Mouse (Mus musculus) ES-Bruce4 (cell line): ENCODE measurements around the gene Cacna1e. TPM values are rescaled to one million over a fixed set of nuclear protein-coding genes. Genes with fewer than 3 reads are reported as not detected.

Experiments used
- H3K27ac ChIP-seq: 2 replicates; pipeline ENCODE4 v1.5.1; 2012; ENCODE audit warnings: low read length, inconsistent platforms; ENCODE audit not compliant: insufficient read depth
- H3K27me3 ChIP-seq: 2 replicates; pipeline ENCODE4 v1.6.1; 2012; ENCODE audit warnings: mild to moderate bottlenecking, low read length, inconsistent platforms; ENCODE audit not compliant: control insufficient read depth, poor library complexity, insufficient read depth, severe bottlenecking
- H3K36me3 ChIP-seq: 2 replicates; pipeline ENCODE4 v1.6.1; 2012; ENCODE audit warnings: inconsistent platforms, mild to moderate bottlenecking, low read length, moderate library complexity; ENCODE audit not compliant: control insufficient read depth, poor library complexity, insufficient read depth, severe bottlenecking
- H3K4me1 ChIP-seq: one replicate; pipeline ENCODE4 v1.8.1; 2011; ENCODE audit warnings: low read length; ENCODE audit not compliant: control insufficient read depth, insufficient read depth
- H3K4me3 ChIP-seq: 2 replicates; pipeline ENCODE4 v1.5.1; 2011; ENCODE audit warnings: low read depth, mild to moderate bottlenecking, low read length
- H3K9ac ChIP-seq: 2 replicates; pipeline ENCODE4 v1.6.1; 2012; ENCODE audit warnings: low read depth, mild to moderate bottlenecking, inconsistent platforms; ENCODE audit not compliant: poor library complexity, severe bottlenecking
- H3K9me3 ChIP-seq: replicated peaks from 2 replicates; pipeline ENCODE4 v1.6.1; 2012; ENCODE audit warnings: mild to moderate bottlenecking, low read length, inconsistent platforms; ENCODE audit not compliant: control insufficient read depth, poor library complexity, insufficient read depth, severe bottlenecking
- CTCF ChIP-seq: IDR thresholded peaks from one replicate; pipeline ENCODE4 v1.8.1; 2011; ENCODE audit warnings: low read depth, low read length
- EP300 ChIP-seq: IDR thresholded peaks from 2 replicates; pipeline ENCODE4 v1.6.1; 2011; ENCODE audit warnings: low read depth, low read length; ENCODE audit not compliant: insufficient read depth
- POLR2A ChIP-seq: IDR thresholded peaks from one replicate; pipeline ENCODE4 v1.8.1; 2011; ENCODE audit warnings: low read length; ENCODE audit not compliant: insufficient read depth
- polyA plus RNA-seq: library from polyadenylated mRNA; stranded (reverse); fragments of >200 nt; gene quantifications from 2 replicates; pipeline ENCODE4 v1.2.4, GENCODE M21; 2011; ENCODE audit warnings: low read depth; ENCODE audit not compliant: missing spikeins, insufficient read depth, insufficient read length

The Cacna1e gene
- polyA plus RNA-seq, 1 experiment = 0.10 TPM

DNA sequence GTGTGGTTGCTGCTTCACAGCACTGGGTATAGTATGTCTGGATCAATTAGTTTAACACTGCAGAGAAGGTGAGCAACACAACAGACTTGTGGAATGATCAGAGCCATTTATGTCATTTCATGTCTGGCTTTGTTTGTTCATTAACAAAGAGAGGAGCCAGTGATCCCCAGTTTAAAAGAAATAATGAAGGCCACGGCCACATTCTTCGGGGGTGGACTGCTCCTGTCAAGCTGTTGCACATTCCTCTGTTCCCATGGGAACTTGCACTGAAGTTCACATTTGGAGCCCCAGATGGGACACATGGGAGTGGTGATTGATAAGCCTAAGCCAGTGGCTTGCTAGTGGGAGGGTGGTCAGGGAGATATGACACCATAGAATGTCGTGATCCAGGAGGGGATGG, 437.8 kb downstream of the Cacna1e start:
- H3K27ac ChIP-seq = no peak overlapping the region
- TF ChIP-seq EP300 = no peak
- no peak for TF ChIP-seq POLR2A
- no peak for TF ChIP-seq CTCF
- no peak overlapping the region for H3K4me3 ChIP-seq
- H3K27me3 ChIP-seq = no peaks in the 10 kb centered on the region
- H3K9ac ChIP-seq = no peak overlapping the region
- H3K4me1 ChIP-seq = no peaks in the 10 kb centered on the region
- H3K9me3 ChIP-seq = no peaks in the 10 kb centered on the region
- H3K36me3 ChIP-seq = no peaks in the 10 kb centered on the region

DNA sequence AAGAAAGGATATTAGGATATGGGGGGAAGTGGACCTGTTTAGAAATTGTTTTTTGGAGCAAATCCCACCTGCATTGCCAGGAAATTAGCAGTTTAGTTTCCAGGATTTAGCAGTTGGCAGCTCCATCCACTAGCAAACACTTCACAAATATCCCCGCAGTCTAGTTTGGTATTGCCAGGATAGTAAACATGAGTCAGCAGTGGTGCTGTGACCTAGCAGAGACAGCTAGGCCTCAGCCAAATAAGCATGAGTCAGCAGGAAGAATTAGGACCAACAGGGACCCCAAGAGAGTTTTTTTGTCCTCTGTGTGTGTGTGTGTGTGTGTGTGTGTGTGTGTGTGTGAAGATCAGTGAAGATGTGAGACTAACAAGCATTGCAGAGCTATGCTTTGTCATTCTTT, 450.8 kb downstream of the Cacna1e start:
- H3K9me3 ChIP-seq = no peaks in the 10 kb centered on the region; the same call in 1 of the 2 replicates
- H3K4me3 ChIP-seq = no peak overlapping the region
- H3K9ac ChIP-seq = no peak overlapping the region
- no peaks in the 10 kb centered on the region for H3K27me3 ChIP-seq
- no peaks in the 10 kb centered on the region for H3K36me3 ChIP-seq
- TF ChIP-seq EP300 (no peak), CTCF (no peak), POLR2A (no peak)
- H3K4me1 ChIP-seq = no peaks in the 10 kb centered on the region
- H3K27ac ChIP-seq = no peak overlapping the region

DNA sequence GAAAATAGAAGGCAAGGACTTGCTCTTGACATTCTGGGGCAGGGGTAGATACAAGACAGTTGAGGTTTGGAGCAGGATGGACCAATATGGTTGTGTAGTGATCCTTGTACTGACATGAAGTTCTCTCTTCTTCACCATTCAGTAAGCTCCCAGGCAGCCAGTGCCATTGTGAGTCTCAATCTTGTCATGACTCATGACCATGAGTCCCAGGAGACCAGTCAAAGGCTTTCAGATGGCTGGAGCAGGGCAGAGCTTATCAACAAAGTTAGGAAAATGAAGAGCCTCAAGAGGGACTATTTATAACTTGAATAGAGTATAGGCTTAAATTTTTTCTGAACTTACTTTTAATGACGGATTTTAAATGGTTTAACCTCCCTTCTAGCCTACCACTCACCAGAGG, 451.2 kb downstream of the Cacna1e start:
- no peak overlapping the region for H3K4me3 ChIP-seq
- no peaks in the 10 kb centered on the region for H3K4me1 ChIP-seq
- TF ChIP-seq EP300 = no peak
- TF ChIP-seq POLR2A = no peak
- no peak for TF ChIP-seq CTCF

DNA sequence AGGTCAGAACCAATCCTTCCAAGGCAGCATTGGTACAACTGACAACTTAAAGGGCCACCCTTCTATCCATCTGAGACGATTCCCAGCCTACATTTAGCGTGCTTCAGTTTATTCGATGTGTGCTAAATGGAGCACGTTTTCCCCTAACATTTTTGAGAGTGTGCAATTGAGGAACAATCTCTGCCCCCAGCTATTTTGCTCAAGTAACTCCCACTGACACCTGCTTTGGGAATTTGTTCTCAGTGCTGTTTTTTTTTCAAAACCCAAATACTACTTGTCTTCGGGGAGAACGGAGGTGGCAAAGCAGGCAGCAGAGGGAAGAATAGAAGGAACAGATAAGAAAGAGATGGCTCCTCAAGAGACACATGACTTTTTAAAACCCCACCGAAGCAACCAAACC, 456.0 kb downstream of the Cacna1e start:
- H3K27me3 ChIP-seq = no peaks in the 10 kb centered on the region
- H3K4me1 ChIP-seq = no peaks in the 10 kb centered on the region
- no peak overlapping the region for H3K9ac ChIP-seq
- no peak for TF ChIP-seq CTCF
- TF ChIP-seq EP300 = no peak
- TF ChIP-seq POLR2A = no peak
- H3K27ac ChIP-seq = no peak overlapping the region
- H3K36me3 ChIP-seq = no peaks in the 10 kb centered on the region
- H3K4me3 ChIP-seq = no peak overlapping the region
- no peaks in the 10 kb centered on the region for H3K9me3 ChIP-seq

More for the DNA sequence above, 451.2 kb downstream of the Cacna1e start:
- no peak overlapping the region for H3K9ac ChIP-seq
- no peaks in the 10 kb centered on the region; the same call in 1 of the 2 replicates for H3K9me3 ChIP-seq
- H3K27me3 ChIP-seq = no peaks in the 10 kb centered on the region
- H3K27ac ChIP-seq = no peak overlapping the region
- H3K36me3 ChIP-seq = no peaks in the 10 kb centered on the region

DNA sequence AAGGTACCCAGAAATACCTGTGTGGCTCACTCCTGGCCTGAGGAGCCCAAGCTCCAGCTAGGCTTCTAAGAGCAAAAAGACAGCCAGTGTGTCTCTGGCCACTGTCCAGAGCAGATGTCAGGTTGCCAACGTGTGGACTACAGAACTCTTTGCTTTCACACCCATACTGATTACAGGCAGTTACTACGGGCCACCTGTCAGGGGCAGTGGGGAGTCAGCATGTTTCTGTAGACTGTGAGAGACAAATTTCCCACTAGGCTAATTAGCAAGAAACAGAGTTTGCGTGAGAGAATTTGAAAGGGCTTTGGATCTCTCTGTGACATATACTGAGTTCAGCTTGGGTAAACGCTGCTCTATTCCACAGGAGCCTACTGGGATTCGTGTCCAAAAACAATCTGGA, 466.0 kb downstream of the Cacna1e start:
- Histone ChIP-seq H3K9ac (no peak overlapping the region), H3K4me1 (no peaks in the 10 kb centered on the region), H3K27me3 (no peaks in the 10 kb centered on the region), H3K4me3 (no peak overlapping the region), H3K27ac (no peak overlapping the region), H3K36me3 (no peaks in the 10 kb centered on the region), H3K9me3 (no peaks in the 10 kb centered on the region)
- no peak for TF ChIP-seq EP300
- TF ChIP-seq CTCF = no peak
- no peak for TF ChIP-seq POLR2A

DNA sequence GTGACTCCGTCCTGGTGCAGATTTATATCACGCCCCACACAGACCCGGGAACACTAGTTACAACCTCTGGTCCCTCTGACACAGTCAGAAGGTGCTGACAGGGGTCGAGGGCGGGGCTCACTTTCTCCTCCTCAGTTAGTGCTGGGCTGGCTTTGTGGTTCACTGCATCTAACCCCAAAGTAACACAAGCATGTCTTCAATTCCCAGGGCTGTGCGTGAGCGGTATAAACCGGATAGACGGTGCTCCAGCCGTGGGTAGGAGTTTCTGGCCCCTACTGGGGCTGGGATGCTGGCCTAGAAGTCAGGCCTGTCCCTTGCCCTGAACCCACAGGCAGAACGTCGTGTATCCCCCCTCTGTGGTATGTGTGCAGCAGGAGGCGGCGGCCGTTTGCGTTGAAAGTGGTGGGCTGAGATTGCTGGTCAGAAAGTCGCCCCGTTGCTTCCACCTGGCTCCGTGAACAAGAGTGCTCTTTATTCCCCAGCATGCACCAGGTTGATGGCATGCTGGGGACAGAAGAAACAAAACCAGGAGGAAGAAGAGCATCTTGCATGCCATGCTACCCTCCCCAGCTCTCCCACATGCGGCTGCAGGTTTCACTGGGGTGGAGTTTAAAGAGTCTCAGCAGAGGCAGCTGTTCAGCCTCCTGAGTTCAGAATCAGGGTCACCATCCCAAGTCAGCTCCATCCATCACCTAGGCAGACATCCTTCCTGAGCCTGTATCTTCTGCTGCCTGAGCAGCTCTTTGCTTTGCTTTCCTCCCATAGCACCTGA, 467.7 kb downstream of the Cacna1e start:
- no peaks in the 10 kb centered on the region for H3K36me3 ChIP-seq
- no peak overlapping the region for H3K9ac ChIP-seq
- no peak overlapping the region for H3K27ac ChIP-seq
- no peak overlapping the region for H3K4me3 ChIP-seq
- no peaks in the 10 kb centered on the region for H3K9me3 ChIP-seq
- no peaks in the 10 kb centered on the region for H3K4me1 ChIP-seq
- TF ChIP-seq EP300 = no peak
- TF ChIP-seq CTCF = no peak
- no peak for TF ChIP-seq POLR2A
- no peaks in the 10 kb centered on the region; the same call in 1 of the 2 replicates for H3K27me3 ChIP-seq
